Mouse (Mus musculus): ENCODE measurements at regions not wholly inside any gene's neighbourhood (a gene's known extent, or its start where the extent isn't known, plus 50 kb on each side); places are given as distances from the start of the nearest gene placed in this dataset.

DNA sequence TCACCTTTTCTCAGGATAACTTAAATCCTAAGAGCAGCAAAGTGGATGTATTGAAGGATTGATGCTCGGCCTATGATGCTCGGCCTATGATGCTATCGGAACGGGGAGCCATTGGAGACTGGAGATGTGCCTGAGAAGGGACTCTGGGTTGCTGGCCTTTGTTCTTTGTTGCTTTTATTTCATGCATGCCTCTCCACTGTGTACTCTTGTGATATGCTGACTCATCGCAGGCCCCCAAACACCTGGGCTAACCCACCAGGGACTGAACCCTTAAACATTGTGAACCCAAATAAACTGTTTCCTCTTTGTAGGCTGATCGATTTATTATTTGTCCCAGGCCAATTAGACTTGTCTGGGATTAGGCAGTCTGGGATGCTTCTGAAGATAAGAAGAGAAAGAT, 61.9 kb downstream of the Pdcl3 start:
- Histone ChIP-seq H3K4me3 (ENCODE audit: low read depth, low read length) (no peak overlapping the region), H3K4me1 (ENCODE audit: insufficient read depth, low read depth, low read length) (no peaks in the 10 kb centered on the region), H3K9me3 (ENCODE audit: low read length) (no peaks in the 10 kb centered on the region), H3K9ac (replicated peaks; ENCODE audit: low read depth) (no peak overlapping the region), H3K27ac (ENCODE audit: low read length) (no peak overlapping the region), H3K36me3 (ENCODE audit: insufficient read depth, low read length) (no peaks in the 10 kb centered on the region), H3K27me3 (replicated peaks; ENCODE audit: insufficient read depth, low read length) (no peaks in the 10 kb centered on the region), H3K4me2 (replicated peaks; ENCODE audit: low read depth, low read length) (no peak overlapping the region)
- 96% methylated on average over 6 of the region's 6 CpGs for WGBS
- TF ChIP-seq EP300 (IDR thresholded peaks at IDR 0.05): no peak
- TF ChIP-seq CTCF (IDR thresholded peaks at IDR 0.05): no peak
- ATAC-seq (no peak), DNase-seq (ENCODE audit: low spot score) (no peak)

GRCm38 (mm10) chr1:39057304-39057703, 71.9 kb downstream of the Pdcl3 start:
- Histone ChIP-seq H3K27me3 (replicated peaks; ENCODE audit: insufficient read depth, low read length) (no peaks in the 10 kb centered on the region), H3K4me1 (ENCODE audit: insufficient read depth, low read depth, low read length) (no peaks in the 10 kb centered on the region), H3K27ac (ENCODE audit: low read length) (no peak overlapping the region)

DNA sequence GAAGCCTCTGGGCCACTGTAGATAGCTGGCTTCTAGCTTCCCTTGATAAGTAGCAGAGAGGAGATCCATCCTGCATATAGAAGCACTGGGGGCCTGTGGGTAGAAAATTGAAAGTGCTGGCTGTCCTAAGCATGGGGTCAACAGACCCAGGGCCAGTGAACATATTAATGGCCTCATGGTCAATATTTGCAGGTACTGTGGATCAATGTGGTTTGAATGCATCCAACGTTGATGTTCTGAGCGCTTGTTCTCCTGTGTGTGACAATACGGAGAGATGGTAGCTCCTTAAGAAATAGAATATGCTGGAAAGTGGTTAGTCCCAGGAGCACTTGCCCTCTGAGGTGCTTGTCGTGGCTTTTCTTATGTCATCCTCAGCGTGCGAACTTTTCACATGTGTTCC, 77.1 kb downstream of the Pdcl3 start:
- 88% methylated on average over 6 of the region's 6 CpGs for WGBS

More at GRCm38 (mm10) chr1:39057304-39057703, 71.9 kb downstream of the Pdcl3 start:
- ATAC-seq (no peak), DNase-seq (ENCODE audit: low spot score) (no peak)
- WGBS: 70% methylated on average over 6 of the region's 6 CpGs
- no peak for TF ChIP-seq EP300 (IDR thresholded peaks at IDR 0.05)
- no peak for TF ChIP-seq CTCF (IDR thresholded peaks at IDR 0.05)
- Histone ChIP-seq H3K9me3 (ENCODE audit: low read length) (no peaks in the 10 kb centered on the region), H3K4me3 (ENCODE audit: low read depth, low read length) (no peak overlapping the region), H3K4me2 (replicated peaks; ENCODE audit: low read depth, low read length) (no peak overlapping the region), H3K36me3 (ENCODE audit: insufficient read depth, low read length) (no peaks in the 10 kb centered on the region), H3K9ac (replicated peaks; ENCODE audit: low read depth) (no peak overlapping the region)

GRCm38 (mm10) chr1:39063666-39064385, 78.4 kb downstream of the Pdcl3 start:
- Histone ChIP-seq H3K9me3 (ENCODE audit: low read length) (no peaks in the 10 kb centered on the region), H3K4me1 (ENCODE audit: insufficient read depth, low read depth, low read length) (no peaks in the 10 kb centered on the region), H3K9ac (replicated peaks; ENCODE audit: low read depth) (no peak overlapping the region), H3K4me3 (ENCODE audit: low read depth, low read length) (no peak overlapping the region), H3K27ac (ENCODE audit: low read length) (no peak overlapping the region), H3K4me2 (replicated peaks; ENCODE audit: low read depth, low read length) (no peak overlapping the region), H3K27me3 (replicated peaks; ENCODE audit: insufficient read depth, low read length) (no peaks in the 10 kb centered on the region), H3K36me3 (ENCODE audit: insufficient read depth, low read length) (no peaks in the 10 kb centered on the region)
- WGBS: 57% methylated on average over 13 of the region's 13 CpGs
- no peak for ATAC-seq
- TF ChIP-seq CTCF (IDR thresholded peaks at IDR 0.05) (no peak), EP300 (IDR thresholded peaks at IDR 0.05) (no peak)
- DNase-seq (ENCODE audit: low spot score): no peak

More for the DNA sequence above, 77.1 kb downstream of the Pdcl3 start:
- no peaks in the 10 kb centered on the region for H3K36me3 ChIP-seq (ENCODE audit: insufficient read depth, low read length)
- no peaks in the 10 kb centered on the region for H3K9me3 ChIP-seq (ENCODE audit: low read length)
- H3K27me3 ChIP-seq (replicated peaks; ENCODE audit: insufficient read depth, low read length): no peaks in the 10 kb centered on the region
- no peak overlapping the region for H3K4me2 ChIP-seq (replicated peaks; ENCODE audit: low read depth, low read length)
- TF ChIP-seq EP300 (IDR thresholded peaks at IDR 0.05) (no peak), CTCF (IDR thresholded peaks at IDR 0.05) (no peak)
- H3K27ac ChIP-seq (ENCODE audit: low read length): no peak overlapping the region
- no peak overlapping the region for H3K4me3 ChIP-seq (ENCODE audit: low read depth, low read length)
- ATAC-seq: no peak
- H3K4me1 ChIP-seq (ENCODE audit: insufficient read depth, low read depth, low read length): no peaks in the 10 kb centered on the region
- DNase-seq (ENCODE audit: low spot score): no peak
- no peak overlapping the region for H3K9ac ChIP-seq (replicated peaks; ENCODE audit: low read depth)

GRCm38 (mm10) chr1:39064781-39065180, 79.4 kb downstream of the Pdcl3 start:
- H3K27me3 ChIP-seq (replicated peaks; ENCODE audit: insufficient read depth, low read length): no peaks in the 10 kb centered on the region
- TF ChIP-seq EP300 (IDR thresholded peaks at IDR 0.05) (no peak), CTCF (IDR thresholded peaks at IDR 0.05) (no peak)
- no peaks in the 10 kb centered on the region for H3K9me3 ChIP-seq (ENCODE audit: low read length)
- H3K4me3 ChIP-seq (ENCODE audit: low read depth, low read length): no peak overlapping the region
- ATAC-seq (no peak), DNase-seq (ENCODE audit: low spot score) (no peak)
- H3K4me1 ChIP-seq (ENCODE audit: insufficient read depth, low read depth, low read length): no peaks in the 10 kb centered on the region
- WGBS: 70% methylated on average over 3 of the region's 3 CpGs
- no peaks in the 10 kb centered on the region for H3K36me3 ChIP-seq (ENCODE audit: insufficient read depth, low read length)
- no peak overlapping the region for H3K4me2 ChIP-seq (replicated peaks; ENCODE audit: low read depth, low read length)
- no peak overlapping the region for H3K27ac ChIP-seq (ENCODE audit: low read length)
- no peak overlapping the region for H3K9ac ChIP-seq (replicated peaks; ENCODE audit: low read depth)

GRCm38 (mm10) chr1:39067901-39068300, 82.5 kb downstream of the Pdcl3 start:
- H3K4me3 ChIP-seq (ENCODE audit: low read depth, low read length): no peak overlapping the region
- no peak for TF ChIP-seq EP300 (IDR thresholded peaks at IDR 0.05)
- no peak for TF ChIP-seq CTCF (IDR thresholded peaks at IDR 0.05)
- no peak overlapping the region for H3K27ac ChIP-seq (ENCODE audit: low read length)
- H3K9ac ChIP-seq (replicated peaks; ENCODE audit: low read depth): no peak overlapping the region
- 35% methylated on average over 3 of the region's 3 CpGs for WGBS
- DNase-seq (ENCODE audit: low spot score) (no peak), ATAC-seq (no peak)
- H3K4me1 ChIP-seq (ENCODE audit: insufficient read depth, low read depth, low read length): no peaks in the 10 kb centered on the region
- no peak overlapping the region for H3K4me2 ChIP-seq (replicated peaks; ENCODE audit: low read depth, low read length)
- no peaks in the 10 kb centered on the region for H3K27me3 ChIP-seq (replicated peaks; ENCODE audit: insufficient read depth, low read length)
- H3K36me3 ChIP-seq (ENCODE audit: insufficient read depth, low read length): no peaks in the 10 kb centered on the region
- no peaks in the 10 kb centered on the region for H3K9me3 ChIP-seq (ENCODE audit: low read length)

Data from lung, postnatal 0 days (tissue).